Mouse (Mus musculus): ENCODE data around the gene Arhgef2. TPM values are rescaled to one million over a fixed set of nuclear protein-coding genes. Genes with fewer than 3 reads are reported as not detected.

The Arhgef2 gene
- polyA plus RNA-seq, 1 experiment from 2014 or later = 170 TPM

DNA sequence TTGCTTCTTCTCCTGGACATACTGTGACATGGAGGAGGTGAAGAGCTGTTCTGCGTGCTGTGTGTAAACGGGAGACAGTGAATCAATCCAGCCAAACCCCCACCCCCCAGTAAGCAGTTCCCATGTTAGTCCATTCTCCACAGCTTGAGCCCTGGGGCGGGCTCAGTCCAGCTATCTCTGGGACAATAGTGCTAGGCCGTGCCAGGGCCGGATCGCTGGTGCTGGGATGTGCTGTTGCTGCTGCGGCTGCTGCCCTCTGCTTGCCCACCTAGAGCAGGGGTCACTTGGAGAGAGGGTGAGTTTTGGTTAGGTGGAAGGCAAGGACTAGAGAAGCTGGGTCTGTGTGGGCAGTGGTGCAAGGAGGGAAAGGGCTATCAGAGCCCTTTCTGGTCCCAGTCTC lies 20.6 kb downstream of the Arhgef2 start:
- WGBS = 56% methylated on average over 7 of the region's 7 CpGs
- DNase-seq (ENCODE audit: low spot score) = no peak
- no peak for ATAC-seq
- Histone ChIP-seq H3K4me2 (replicated peaks; ENCODE audit: low read depth, low read length) (no peak overlapping the region), H3K27me3 (replicated peaks; ENCODE audit: insufficient read depth, low read length) (no peaks in the 10 kb centered on the region), H3K9me3 (ENCODE audit: low read length) (no peaks in the 10 kb centered on the region), H3K36me3 (ENCODE audit: insufficient read depth, low read length) (peaks cover 7% of the 10 kb centered on the region; the same call in 1 of the 2 replicates), H3K4me3 (ENCODE audit: low read depth, low read length) (no peak overlapping the region), H3K27ac (ENCODE audit: low read length) (peak overlapping the region; percentile 40; the same call in 1 of the 2 replicates), H3K4me1 (ENCODE audit: insufficient read depth, low read depth, low read length) (peaks cover 29% of the 10 kb centered on the region; the same call in 1 of the 2 replicates), H3K9ac (replicated peaks; ENCODE audit: low read depth) (no peak overlapping the region)
- no peak for TF ChIP-seq EP300 (IDR thresholded peaks at IDR 0.05)
- TF ChIP-seq CTCF (IDR thresholded peaks at IDR 0.05) = no peak

DNA sequence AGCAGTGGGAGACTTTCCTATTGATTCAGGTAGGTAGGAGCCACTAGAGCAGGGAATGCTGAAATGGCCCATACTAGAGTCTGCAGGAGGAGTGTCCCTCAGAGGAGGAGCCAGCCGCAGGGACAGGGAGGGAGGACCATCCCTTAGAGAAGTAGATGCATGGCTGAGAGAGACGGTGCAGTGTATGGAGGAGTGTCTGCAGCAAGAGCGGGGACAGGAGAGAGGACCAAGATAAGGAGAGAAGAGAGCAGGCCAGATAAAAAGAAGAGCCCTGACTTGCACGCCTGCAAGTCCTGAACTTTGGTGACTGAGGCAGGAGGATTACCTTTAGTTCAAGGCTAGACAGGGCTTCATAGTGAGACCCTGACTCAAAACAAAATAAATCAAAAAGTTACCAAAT lies 21.3 kb downstream of the Arhgef2 start:
- H3K27ac ChIP-seq (ENCODE audit: low read length) = no peak overlapping the region
- H3K4me3 ChIP-seq (ENCODE audit: low read depth, low read length) = no peak overlapping the region
- no peak overlapping the region for H3K4me2 ChIP-seq (replicated peaks; ENCODE audit: low read depth, low read length)
- H3K9ac ChIP-seq (replicated peaks; ENCODE audit: low read depth) = no peak overlapping the region
- H3K36me3 ChIP-seq (ENCODE audit: insufficient read depth, low read length) = peaks cover 15% of the 10 kb centered on the region
- ATAC-seq = no peak
- H3K4me1 ChIP-seq (ENCODE audit: insufficient read depth, low read depth, low read length) = peaks cover 26% of the 10 kb centered on the region; the same call in 1 of the 2 replicates
- no peak for DNase-seq (ENCODE audit: low spot score)
- 35% methylated on average over 4 of the region's 4 CpGs for WGBS
- no peaks in the 10 kb centered on the region for H3K27me3 ChIP-seq (replicated peaks; ENCODE audit: insufficient read depth, low read length)
- no peaks in the 10 kb centered on the region for H3K9me3 ChIP-seq (ENCODE audit: low read length)
- TF ChIP-seq CTCF (IDR thresholded peaks at IDR 0.05) (no peak), EP300 (IDR thresholded peaks at IDR 0.05) (no peak)

DNA sequence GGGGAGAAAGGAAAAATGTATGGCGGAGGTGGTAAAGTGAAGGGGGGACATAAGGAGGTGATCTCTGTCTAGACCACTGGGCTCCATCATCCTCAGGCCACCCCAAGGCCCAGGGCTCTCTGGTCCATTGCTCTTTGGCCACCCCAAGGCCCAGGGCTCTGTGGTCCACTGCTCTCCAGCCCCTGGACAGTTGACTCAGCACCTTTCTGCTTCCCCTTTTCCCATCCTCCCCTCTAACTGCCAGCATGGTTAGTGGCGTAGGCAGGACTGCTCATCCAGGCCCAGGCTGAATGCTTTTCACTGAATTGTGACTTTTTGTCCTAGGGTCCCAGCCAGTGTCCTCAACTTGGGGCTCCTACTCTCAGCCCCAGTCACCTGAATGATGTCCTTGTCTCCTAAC lies 21.8 kb downstream of the Arhgef2 start:
- H3K4me3 ChIP-seq (ENCODE audit: low read depth, low read length) = no peak overlapping the region
- ATAC-seq (no peak), DNase-seq (ENCODE audit: low spot score) (no peak)
- no peaks in the 10 kb centered on the region for H3K9me3 ChIP-seq (ENCODE audit: low read length)
- H3K4me2 ChIP-seq (replicated peaks; ENCODE audit: low read depth, low read length) = no peak overlapping the region
- H3K9ac ChIP-seq (replicated peaks; ENCODE audit: low read depth) = no peak overlapping the region
- H3K27ac ChIP-seq (ENCODE audit: low read length) = no peak overlapping the region
- H3K36me3 ChIP-seq (ENCODE audit: insufficient read depth, low read length) = peaks cover 19% of the 10 kb centered on the region
- H3K27me3 ChIP-seq (replicated peaks; ENCODE audit: insufficient read depth, low read length) = no peaks in the 10 kb centered on the region
- H3K4me1 ChIP-seq (ENCODE audit: insufficient read depth, low read depth, low read length) = peaks cover 25% of the 10 kb centered on the region; the same call in 1 of the 2 replicates
- TF ChIP-seq CTCF (IDR thresholded peaks at IDR 0.05) = no peak
- TF ChIP-seq EP300 (IDR thresholded peaks at IDR 0.05) = no peak
- WGBS = 80% methylated on average over 2 of the region's 2 CpGs

DNA sequence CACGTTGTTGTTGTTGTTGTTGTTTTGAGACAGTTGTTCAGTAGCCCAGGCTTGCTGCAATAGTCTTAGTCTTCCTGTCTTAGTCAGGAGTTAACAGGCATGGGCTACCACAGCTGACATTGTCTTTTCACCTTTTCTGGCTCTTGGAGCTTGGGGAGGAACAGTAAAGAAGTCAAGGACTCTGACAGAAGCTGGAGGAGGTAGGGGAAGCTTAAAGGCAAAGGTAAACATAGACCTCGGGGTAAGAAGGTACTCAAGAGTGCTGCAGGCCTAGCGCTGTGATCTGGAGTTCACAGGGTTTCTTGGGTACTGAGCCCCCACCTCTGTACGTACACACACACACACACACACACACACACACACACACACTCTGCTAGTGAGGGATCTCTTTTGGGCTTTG lies 23.0 kb downstream of the Arhgef2 start:
- Histone ChIP-seq H3K27ac (ENCODE audit: low read length) (peak overlapping the region; percentile 57; the same call in 1 of the 2 replicates), H3K4me3 (ENCODE audit: low read depth, low read length) (no peak overlapping the region), H3K27me3 (replicated peaks; ENCODE audit: insufficient read depth, low read length) (no peaks in the 10 kb centered on the region), H3K4me1 (ENCODE audit: insufficient read depth, low read depth, low read length) (peaks cover 25% of the 10 kb centered on the region; the same call in 1 of the 2 replicates), H3K9ac (replicated peaks; ENCODE audit: low read depth) (no peak overlapping the region), H3K36me3 (ENCODE audit: insufficient read depth, low read length) (peaks cover 30% of the 10 kb centered on the region), H3K4me2 (replicated peaks; ENCODE audit: low read depth, low read length) (no peak overlapping the region), H3K9me3 (ENCODE audit: low read length) (no peaks in the 10 kb centered on the region)
- DNase-seq (ENCODE audit: low spot score) (peak; percentile 65), ATAC-seq (peak; percentile 39)
- TF ChIP-seq CTCF (IDR thresholded peaks at IDR 0.05) (no peak), EP300 (IDR thresholded peaks at IDR 0.05) (no peak)
- 30% methylated on average over 4 of the region's 4 CpGs for WGBS

DNA sequence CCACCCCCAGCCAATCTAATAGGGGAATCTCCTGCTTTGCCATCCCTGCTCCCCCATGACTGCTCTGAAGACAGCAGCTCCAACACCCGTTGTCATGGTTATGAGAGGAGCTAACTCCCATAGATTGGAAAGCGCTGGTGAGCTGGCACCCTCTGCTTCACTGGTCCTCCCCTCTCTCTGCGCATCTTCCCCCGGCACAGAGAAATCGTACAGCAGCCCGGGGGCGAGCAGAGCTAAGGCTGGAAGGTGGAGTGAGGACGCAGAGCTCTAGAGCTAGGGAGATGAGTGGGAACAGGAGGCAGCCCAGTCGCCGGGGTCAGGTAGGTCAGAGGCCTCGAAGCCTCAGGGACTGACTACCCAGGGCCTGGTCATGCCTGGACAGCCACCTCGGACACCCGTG lies 23.5 kb downstream of the Arhgef2 start:
- no peak overlapping the region for H3K4me2 ChIP-seq (replicated peaks; ENCODE audit: low read depth, low read length)
- TF ChIP-seq EP300 (IDR thresholded peaks at IDR 0.05) (no peak), CTCF (IDR thresholded peaks at IDR 0.05) (no peak)
- H3K9me3 ChIP-seq (ENCODE audit: low read length) = no peaks in the 10 kb centered on the region
- H3K27me3 ChIP-seq (replicated peaks; ENCODE audit: insufficient read depth, low read length) = no peaks in the 10 kb centered on the region
- no peak overlapping the region for H3K4me3 ChIP-seq (ENCODE audit: low read depth, low read length)
- no peak overlapping the region for H3K9ac ChIP-seq (replicated peaks; ENCODE audit: low read depth)
- peaks cover 35% of the 10 kb centered on the region for H3K36me3 ChIP-seq (ENCODE audit: insufficient read depth, low read length)
- H3K4me1 ChIP-seq (ENCODE audit: insufficient read depth, low read depth, low read length) = peaks cover 25% of the 10 kb centered on the region; the same call in 1 of the 2 replicates
- H3K27ac ChIP-seq (ENCODE audit: low read length) = peak overlapping the region; percentile 47; the same call in 1 of the 2 replicates
- ATAC-seq (no peak), DNase-seq (ENCODE audit: low spot score) (no peak)
- 62% methylated on average over 13 of the region's 13 CpGs for WGBS

DNA sequence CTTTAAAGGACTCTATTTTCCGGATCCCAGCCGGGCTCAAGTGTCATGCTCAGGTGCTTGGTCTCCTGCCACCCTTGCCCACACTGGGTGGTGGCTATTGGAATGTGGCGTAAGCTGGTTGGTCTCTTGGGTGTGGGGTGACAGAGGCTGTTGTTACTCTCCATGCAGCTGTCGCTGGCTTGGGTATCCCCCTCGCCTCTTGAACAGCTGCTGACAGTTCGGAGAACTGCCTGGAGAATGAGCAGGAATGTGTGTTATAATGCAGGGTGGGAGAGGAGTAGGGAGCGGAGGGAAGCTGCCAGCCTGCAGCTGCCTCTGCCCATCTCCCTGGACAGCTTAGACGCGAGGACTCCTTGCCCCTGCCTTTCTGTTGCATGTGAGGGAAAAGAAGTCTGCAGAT lies 24.3 kb downstream of the Arhgef2 start:
- Histone ChIP-seq H3K9me3 (ENCODE audit: low read length) (no peaks in the 10 kb centered on the region), H3K27me3 (replicated peaks; ENCODE audit: insufficient read depth, low read length) (no peaks in the 10 kb centered on the region), H3K4me2 (replicated peaks; ENCODE audit: low read depth, low read length) (no peak overlapping the region), H3K36me3 (ENCODE audit: insufficient read depth, low read length) (peaks cover 43% of the 10 kb centered on the region), H3K4me1 (ENCODE audit: insufficient read depth, low read depth, low read length) (peaks cover 25% of the 10 kb centered on the region; the same call in 1 of the 2 replicates), H3K27ac (ENCODE audit: low read length) (peak overlapping the region; percentile 65; the same call in 1 of the 2 replicates), H3K9ac (replicated peaks; ENCODE audit: low read depth) (no peak overlapping the region), H3K4me3 (ENCODE audit: low read depth, low read length) (no peak overlapping the region)
- ATAC-seq (no peak), DNase-seq (ENCODE audit: low spot score) (no peak)
- 55% methylated on average over 9 of the region's 9 CpGs for WGBS
- TF ChIP-seq EP300 (IDR thresholded peaks at IDR 0.05) (no peak), CTCF (IDR thresholded peaks at IDR 0.05) (no peak)
